ENCODE assay signal across 22 mouse cellular contexts in the genomic region with DNA sequence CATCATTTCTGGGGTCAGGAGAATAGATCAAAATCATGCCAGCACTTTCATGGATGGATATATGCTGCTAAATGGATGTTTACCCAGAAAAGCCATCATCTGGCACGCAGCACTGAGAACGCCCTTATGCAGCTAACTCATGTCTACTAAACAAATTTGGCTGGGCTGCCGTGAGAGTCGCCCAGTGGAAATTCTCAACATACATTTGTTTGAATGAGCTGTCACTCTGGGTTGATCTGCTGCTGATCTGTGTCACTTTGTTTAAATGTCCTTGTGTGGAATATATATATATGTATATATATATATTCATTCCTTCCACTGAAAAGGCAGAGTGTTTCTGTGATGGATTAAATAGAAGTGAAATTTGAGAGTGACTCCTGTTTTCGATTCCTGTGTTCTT.
"Had no signal": no experiment of that assay in that cellular context is flagged by ENCODE, and none has a peak within 500 bp of the region (broad histone marks: within the 10 kb centered on the region; RNA-seq: fewer than 3 reads in every experiment).

No protein-coding gene starts in this region.

- H3K36me3 ChIP-seq: limb, embryonic 13.5 days; liver, embryonic 12.5 days; liver, embryonic 15.5 days; midbrain, embryonic 13.5 days; neural tube, embryonic 12.5 days; neural tube, embryonic 15.5 days; stomach, embryonic 15.5 days had no signal

- H3K4me3 ChIP-seq: liver, embryonic 12.5 days; liver, embryonic 15.5 days; midbrain, embryonic 13.5 days; myocyte; neural tube, embryonic 12.5 days; neural tube, embryonic 15.5 days; stomach, embryonic 15.5 days had no signal

- H3K9ac ChIP-seq: limb, embryonic 13.5 days; liver, embryonic 12.5 days; liver, embryonic 15.5 days; midbrain, embryonic 13.5 days; neural tube, embryonic 12.5 days; neural tube, embryonic 15.5 days; stomach, embryonic 15.5 days had no signal

- H3K27me3 ChIP-seq: limb, embryonic 13.5 days; liver, embryonic 12.5 days; liver, embryonic 15.5 days; midbrain, embryonic 13.5 days; neural tube, embryonic 12.5 days; neural tube, embryonic 15.5 days; stomach, embryonic 15.5 days had no signal

- H3K27ac ChIP-seq: liver, embryonic 12.5 days; liver, embryonic 15.5 days; midbrain, embryonic 13.5 days; neural tube, embryonic 12.5 days; neural tube, embryonic 15.5 days; stomach, embryonic 15.5 days had no signal

- H3K4me1 ChIP-seq: liver, embryonic 12.5 days; liver, embryonic 15.5 days; neural tube, embryonic 12.5 days; neural tube, embryonic 15.5 days had no signal

- DNase-seq: kidney, adult 18-20 months; kidney, adult 9 months; kidney, postnatal 14 days; kidney, postnatal 4 days; liver; lung, adult 18-20 months; lung, postnatal 36 days; right cerebral cortex, adult 18-20 months; right cerebral cortex, postnatal 14 days; right cerebral cortex, postnatal 4 days; thymus, postnatal 25 days had no signal

- H3K9me3 ChIP-seq: limb, embryonic 13.5 days; liver, embryonic 12.5 days; liver, embryonic 15.5 days; midbrain, embryonic 13.5 days; neural tube, embryonic 12.5 days; neural tube, embryonic 15.5 days; stomach, embryonic 15.5 days had no signal

- H3K4me2 ChIP-seq: liver, embryonic 12.5 days; liver, embryonic 15.5 days; midbrain, embryonic 13.5 days; neural tube, embryonic 12.5 days; neural tube, embryonic 15.5 days; stomach, embryonic 15.5 days had no signal

- ATAC-seq: intestine, embryonic 16.5 days; liver, embryonic 12.5 days; lung, postnatal 0 days; midbrain, embryonic 13.5 days; midbrain, embryonic 16.5 days had no signal
